Mouse (Mus musculus): ENCODE measurements around the gene Ahdc1. TPM values are rescaled to one million over a fixed set of nuclear protein-coding genes. Genes with fewer than 3 reads are reported as not detected.

Gene Ahdc1
- polyA plus RNA-seq, 1 experiment, result 58.2 TPM

- Histone ChIP-seq H3K27me3 (ENCODE audit: control insufficient read depth, insufficient read depth, insufficient read length) (no peaks in the 10 kb centered on the region), H3K79me2 (ENCODE audit: control insufficient read depth, insufficient read depth) (peaks cover 99% of the 10 kb centered on the region), H3K4me3 (no peak overlapping the region), H3K4me2 (ENCODE audit: low read depth) (peak overlapping the region; percentile 9), H3ac (ENCODE audit: control insufficient read depth, insufficient read length) (no peak overlapping the region), H3K36me3 (ENCODE audit: control insufficient read depth, insufficient read depth) (no peaks in the 10 kb centered on the region)
- TF ChIP-seq REST (IDR thresholded peaks at IDR 0.05; ENCODE audit: insufficient read depth, insufficient read length), result no peak
- no peak for TF ChIP-seq E2F4 (IDR thresholded peaks at IDR 0.05; ENCODE audit: insufficient read depth)
- TF ChIP-seq POLR2AphosphoS2 (IDR thresholded peaks at IDR 0.05; ENCODE audit: insufficient read length, low read depth), result peak; percentile 8
Measured at GRCm38 (mm10) chr4:133046691-133047352, 35.8 kb downstream of the Ahdc1 start.

GRCm38 (mm10) chr4:133047353-133048105 is 36.5 kb downstream of the Ahdc1 start:
- Histone ChIP-seq H3K79me2 (ENCODE audit: control insufficient read depth, insufficient read depth) (peaks cover 99% of the 10 kb centered on the region), H3K27me3 (ENCODE audit: control insufficient read depth, insufficient read depth, insufficient read length) (no peaks in the 10 kb centered on the region), H3K4me2 (ENCODE audit: low read depth) (no peak overlapping the region), H3K36me3 (ENCODE audit: control insufficient read depth, insufficient read depth) (no peaks in the 10 kb centered on the region), H3ac (ENCODE audit: control insufficient read depth, insufficient read length) (no peak overlapping the region), H3K4me3 (no peak overlapping the region)
- TF ChIP-seq TCF12 (IDR thresholded peaks at IDR 0.05; ENCODE audit: insufficient read depth, poor library complexity, severe bottlenecking) (no peak), POLR2AphosphoS2 (IDR thresholded peaks at IDR 0.05; ENCODE audit: insufficient read length, low read depth) (peak; percentile 7), MYOG (IDR thresholded peaks at IDR 0.05; ENCODE audit: control insufficient read depth in 1 of 3, insufficient read depth in 1 of 3, insufficient read length in 2 of 3, low read depth in 2 of 3) (peak in 1 of 3 experiments; percentile 22), MYOD1 (IDR thresholded peaks at IDR 0.05; ENCODE audit: control insufficient read depth in 1 of 3, insufficient read length in 2 of 3, low read depth in 2 of 3) (no peak), USF1 (IDR thresholded peaks at IDR 0.05; ENCODE audit: low read depth) (no peak), MAX (IDR thresholded peaks at IDR 0.05; ENCODE audit: low read depth) (no peak)

GRCm38 (mm10) chr4:133049071-133049920 is 38.2 kb downstream of the Ahdc1 start:
- no peaks in the 10 kb centered on the region for H3K27me3 ChIP-seq (ENCODE audit: control insufficient read depth, insufficient read depth, insufficient read length)
- no peaks in the 10 kb centered on the region for H3K36me3 ChIP-seq (ENCODE audit: control insufficient read depth, insufficient read depth)
- H3K79me2 ChIP-seq (ENCODE audit: control insufficient read depth, insufficient read depth), result peaks cover 93% of the 10 kb centered on the region
- peak overlapping the region; percentile 40 for H3K4me2 ChIP-seq (ENCODE audit: low read depth)
- no peak overlapping the region for H3ac ChIP-seq (ENCODE audit: control insufficient read depth, insufficient read length)
- TF ChIP-seq POLR2A (IDR thresholded peaks at IDR 0.05; ENCODE audit: insufficient read length, low read depth) (peak; percentile 22), CEBPB (IDR thresholded peaks at IDR 0.05; ENCODE audit: insufficient read depth, poor library complexity, severe bottlenecking) (no peak), SRF (IDR thresholded peaks at IDR 0.05; ENCODE audit: control insufficient read depth, insufficient read length, low read depth) (no peak), MYOD1 (IDR thresholded peaks at IDR 0.05; ENCODE audit: control insufficient read depth in 1 of 3, insufficient read length in 2 of 3, low read depth in 2 of 3) (peak in 1 of 3 experiments; percentile 9)
- H3K4me3 ChIP-seq, result no peak overlapping the region

GRCm38 (mm10) chr4:133050196-133050836 is 39.3 kb downstream of the Ahdc1 start:
- Histone ChIP-seq H3K79me2 (ENCODE audit: control insufficient read depth, insufficient read depth) (peaks cover 82% of the 10 kb centered on the region), H3K27me3 (ENCODE audit: control insufficient read depth, insufficient read depth, insufficient read length) (no peaks in the 10 kb centered on the region), H3K36me3 (ENCODE audit: control insufficient read depth, insufficient read depth) (no peaks in the 10 kb centered on the region), H3ac (ENCODE audit: control insufficient read depth, insufficient read length) (no peak overlapping the region), H3K4me3 (no peak overlapping the region), H3K4me2 (ENCODE audit: low read depth) (peak overlapping the region; percentile 40)
- no peak for TF ChIP-seq E2F4 (IDR thresholded peaks at IDR 0.05; ENCODE audit: insufficient read depth)
- peak in 1 of 3 experiments; percentile 15 for TF ChIP-seq MYOG (IDR thresholded peaks at IDR 0.05; ENCODE audit: control insufficient read depth in 1 of 3, insufficient read depth in 1 of 3, insufficient read length in 2 of 3, low read depth in 2 of 3)
- peak in 1 of 3 experiments; percentile 2 for TF ChIP-seq MYOD1 (IDR thresholded peaks at IDR 0.05; ENCODE audit: control insufficient read depth in 1 of 3, insufficient read length in 2 of 3, low read depth in 2 of 3)
- TF ChIP-seq POLR2A (IDR thresholded peaks at IDR 0.05; ENCODE audit: insufficient read length, low read depth), result peak; percentile 16

- no peak for TF ChIP-seq TCF3 (IDR thresholded peaks at IDR 0.05; ENCODE audit: insufficient read length, low read depth)
- TF ChIP-seq POLR2AphosphoS2 (IDR thresholded peaks at IDR 0.05; ENCODE audit: insufficient read length, low read depth), result peak; percentile 7
- H3K36me3 ChIP-seq (ENCODE audit: control insufficient read depth, insufficient read depth), result no peaks in the 10 kb centered on the region
- no peaks in the 10 kb centered on the region for H3K27me3 ChIP-seq (ENCODE audit: control insufficient read depth, insufficient read depth, insufficient read length)
- no peak overlapping the region for H3ac ChIP-seq (ENCODE audit: control insufficient read depth, insufficient read length)
- H3K4me3 ChIP-seq, result no peak overlapping the region
- no peak overlapping the region for H3K4me2 ChIP-seq (ENCODE audit: low read depth)
- peaks cover 76% of the 10 kb centered on the region for H3K79me2 ChIP-seq (ENCODE audit: control insufficient read depth, insufficient read depth)
Measured at GRCm38 (mm10) chr4:133050837-133051549, 39.9 kb downstream of the Ahdc1 start.

Data from myocyte (in vitro differentiated cells).